Mouse (Mus musculus) liver, adult 2 months (tissue): ENCODE results near the gene Padi6. TPM values are rescaled to one million over a fixed set of nuclear protein-coding genes. Genes with fewer than 3 reads are reported as not detected.

Experiments
- DNase-seq: peaks from one replicate; pipeline ENCODE4 v3.0.0-alpha.2; 2011; ENCODE audit warnings: low read depth, low spot score; ENCODE audit errors: extremely low read depth
- H3K27ac ChIP-seq: fragments of 200-500 bp; replicated peaks from 2 replicates; pipeline ENCODE4 v1.5.1; 2012; ENCODE audit warnings: low read depth, mild to moderate bottlenecking, control low read depth, inconsistent platforms, low read length; ENCODE audit not compliant: insufficient read depth
- H3K27me3 ChIP-seq: fragments of 200-500 bp; 2 replicates; pipeline ENCODE4 v1.6.1; 2012; ENCODE audit warnings: mild to moderate bottlenecking, moderate library complexity, low read length, inconsistent platforms; ENCODE audit not compliant: control insufficient read depth, insufficient read depth
- H3K36me3 ChIP-seq: fragments of 200-500 bp; 2 replicates; pipeline ENCODE4 v1.6.1; 2012; ENCODE audit warnings: low read length, inconsistent platforms; ENCODE audit not compliant: control insufficient read depth, insufficient read depth
- H3K4me1 ChIP-seq: fragments of 200-500 bp; 2 replicates; pipeline ENCODE4 v1.6.1; 2011; ENCODE audit warnings: low read length; ENCODE audit not compliant: control insufficient read depth, insufficient read depth
- H3K4me3 ChIP-seq: fragments of 200-500 bp; 2 replicates; pipeline ENCODE4 v1.5.1; 2011; ENCODE audit warnings: low read depth, mild to moderate bottlenecking, control low read depth, low read length, moderate library complexity; ENCODE audit not compliant: insufficient read depth
- H3K79me2 ChIP-seq: fragments of 200-500 bp; 2 replicates; pipeline ENCODE4 v1.6.1; 2012; ENCODE audit warnings: inconsistent platforms, mild to moderate bottlenecking, low read length, moderate library complexity; ENCODE audit not compliant: control insufficient read depth, insufficient read depth
- H3K9ac ChIP-seq: fragments of 200-500 bp; 2 replicates; pipeline ENCODE4 v1.6.1; 2012; ENCODE audit warnings: low read depth, mild to moderate bottlenecking, control low read depth, inconsistent platforms, low read length
- CTCF ChIP-seq: fragments of 200-500 bp; IDR thresholded peaks from 2 replicates; pipeline ENCODE4 v1.5.1; 2011; ENCODE audit warnings: low read depth, low read length, control low read depth
- POLR2A ChIP-seq: fragments of 200-500 bp; IDR thresholded peaks from 2 replicates; pipeline ENCODE4 v1.6.1; 2011; ENCODE audit warnings: low read length, control low read depth; ENCODE audit not compliant: insufficient read depth; ENCODE audit errors: extremely low read depth
- WGBS: fragments of 180-500 bp; shearing (Covaris S2); methylation state at CpG from one replicate; pipeline ENCODE4 v1.1.7; 2018; 5-methylcytosine and 5-hydroxymethylcytosine counted together
- polyA plus RNA-seq: library from polyadenylated mRNA; depleted of rRNA; stranded (reverse); fragments of >200 nt; gene quantifications from 2 replicates; pipeline ENCODE4 v1.2.3, GENCODE M21; 2012
- total RNA-seq: library from RNA; depleted of rRNA; stranded (reverse); fragments of >200 nt; gene quantifications from 2 replicates; pipeline ENCODE4 v1.2.3, GENCODE M21; 2014

Gene Padi6
- total and polyA plus RNA-seq, 2 experiments, result not detected

DNA sequence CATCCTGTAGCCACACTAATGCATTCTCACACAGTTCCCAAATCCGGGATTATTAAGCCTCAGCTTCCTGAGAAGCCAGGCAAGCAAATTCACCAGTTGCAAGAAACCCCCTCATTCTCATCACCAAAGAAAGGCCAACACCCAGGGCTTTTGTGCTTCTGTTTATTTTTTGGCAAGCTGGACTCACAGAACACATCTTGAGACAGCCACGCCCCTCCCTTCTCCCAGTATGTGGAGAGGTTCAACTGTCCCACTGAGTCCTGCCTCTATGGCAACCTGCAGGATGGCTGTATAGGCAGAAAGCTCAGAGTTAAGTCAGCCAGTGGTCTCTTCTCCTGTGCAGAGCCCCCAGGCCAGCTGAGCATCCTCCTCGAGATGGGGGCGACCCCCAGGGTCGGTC, 42.8 kb upstream of the Padi6 start:
- Histone ChIP-seq H3K27ac (no peak overlapping the region), H3K36me3 (no peaks in the 10 kb centered on the region), H3K4me1 (no peaks in the 10 kb centered on the region), H3K79me2 (no peaks in the 10 kb centered on the region), H3K4me3 (no peak overlapping the region), H3K27me3 (no peaks in the 10 kb centered on the region), H3K9ac (no peak overlapping the region)
- WGBS, result 90% methylated on average over 5 of the region's 5 CpGs
- TF ChIP-seq POLR2A (no peak), CTCF (no peak)
- no peak for DNase-seq

DNA sequence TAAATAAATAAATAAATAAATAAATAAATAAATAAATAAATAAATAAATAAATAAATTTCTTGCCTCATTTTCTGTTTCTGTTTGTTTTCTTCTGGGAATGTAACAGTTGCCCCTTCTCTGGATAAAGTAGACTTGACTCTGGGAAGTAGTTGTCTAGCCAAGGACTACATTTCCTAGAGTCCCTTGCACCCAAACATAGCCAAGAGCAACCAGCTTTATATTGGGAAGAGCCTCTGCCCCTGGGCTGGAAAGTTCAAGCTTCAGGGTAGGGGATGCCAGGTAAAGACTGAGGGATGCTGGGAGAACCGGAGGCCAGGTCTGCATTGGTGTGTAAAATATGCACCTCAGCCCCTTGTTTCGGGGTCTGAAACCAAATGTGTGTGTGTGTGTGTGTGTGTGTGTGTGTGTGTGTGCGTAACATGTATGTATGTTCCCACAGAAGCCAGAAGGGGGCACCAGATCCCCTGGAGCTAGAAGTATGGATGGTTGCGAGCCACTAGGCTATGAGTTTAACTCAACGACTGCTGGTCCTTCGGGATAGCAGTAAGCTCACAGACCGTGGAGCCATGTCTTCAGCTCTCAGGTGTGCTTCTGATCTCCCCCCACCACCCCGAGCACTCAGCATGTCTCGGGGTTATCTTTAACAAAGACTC, 42.0 kb upstream of the Padi6 start:
- no peaks in the 10 kb centered on the region for H3K36me3 ChIP-seq

DNA sequence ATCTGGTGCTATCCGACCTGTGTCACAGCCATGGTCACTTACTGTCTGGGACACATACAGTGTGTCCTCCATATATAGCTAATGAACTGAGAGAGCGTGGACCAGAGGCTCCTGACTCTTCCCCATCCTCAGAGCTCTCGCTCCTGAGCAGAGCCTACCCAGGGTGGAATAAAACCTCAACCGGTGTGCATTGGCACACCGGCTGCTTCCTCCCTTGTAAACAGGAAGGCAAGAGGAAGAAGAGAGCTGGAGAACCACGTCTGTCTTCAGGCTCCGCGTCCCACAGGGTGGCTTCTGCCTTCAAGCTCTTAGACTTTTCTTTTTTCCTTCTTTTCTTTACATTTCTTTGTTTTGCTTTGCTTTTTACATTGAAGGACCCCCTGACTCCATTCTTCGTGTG, 40.4 kb upstream of the Padi6 start:
- H3K27ac ChIP-seq, result no peak overlapping the region
- no peak overlapping the region for H3K9ac ChIP-seq
- no peaks in the 10 kb centered on the region for H3K79me2 ChIP-seq
- no peaks in the 10 kb centered on the region for H3K36me3 ChIP-seq
- WGBS, result 86% methylated on average over 9 of the region's 9 CpGs
- no peak for TF ChIP-seq CTCF
- no peak for TF ChIP-seq POLR2A
- H3K27me3 ChIP-seq, result no peaks in the 10 kb centered on the region
- no peaks in the 10 kb centered on the region for H3K4me1 ChIP-seq
- no peak overlapping the region for H3K4me3 ChIP-seq
- DNase-seq, result no peak

More for the DNA sequence above, 42.0 kb upstream of the Padi6 start:
- no peak for DNase-seq
- Histone ChIP-seq H3K79me2 (no peaks in the 10 kb centered on the region), H3K9ac (no peak overlapping the region), H3K27me3 (no peaks in the 10 kb centered on the region), H3K27ac (no peak overlapping the region), H3K4me1 (no peaks in the 10 kb centered on the region), H3K4me3 (no peak overlapping the region)
- no peak for TF ChIP-seq POLR2A
- TF ChIP-seq CTCF, result no peak
- 94% methylated on average over 9 of the region's 9 CpGs for WGBS

DNA sequence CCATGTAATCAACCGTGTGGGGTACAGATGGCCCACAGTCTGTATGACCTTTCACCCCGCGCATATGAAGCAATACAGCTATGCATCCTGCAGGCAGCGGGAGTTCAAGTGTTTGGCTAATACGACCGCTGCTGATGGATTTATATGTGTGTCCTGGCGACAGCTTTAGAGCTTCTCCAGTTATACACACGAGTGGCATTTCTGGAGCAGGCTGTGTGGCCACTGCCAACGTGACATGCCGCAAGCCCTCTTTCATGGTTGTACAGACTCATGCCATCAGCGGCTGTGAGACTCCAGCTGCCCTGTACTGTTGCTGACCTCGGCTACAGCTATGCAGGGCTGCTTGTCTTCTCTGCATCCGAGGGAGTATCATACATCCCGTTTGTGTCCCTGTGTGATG, 38.1 kb upstream of the Padi6 start:
- Histone ChIP-seq H3K4me1 (no peaks in the 10 kb centered on the region), H3K27ac (no peak overlapping the region), H3K9ac (no peak overlapping the region), H3K4me3 (no peak overlapping the region), H3K27me3 (no peaks in the 10 kb centered on the region), H3K36me3 (no peaks in the 10 kb centered on the region), H3K79me2 (no peaks in the 10 kb centered on the region)
- 60% methylated on average over 14 of the region's 14 CpGs for WGBS
- no peak for DNase-seq
- no peak for TF ChIP-seq CTCF
- no peak for TF ChIP-seq POLR2A

DNA sequence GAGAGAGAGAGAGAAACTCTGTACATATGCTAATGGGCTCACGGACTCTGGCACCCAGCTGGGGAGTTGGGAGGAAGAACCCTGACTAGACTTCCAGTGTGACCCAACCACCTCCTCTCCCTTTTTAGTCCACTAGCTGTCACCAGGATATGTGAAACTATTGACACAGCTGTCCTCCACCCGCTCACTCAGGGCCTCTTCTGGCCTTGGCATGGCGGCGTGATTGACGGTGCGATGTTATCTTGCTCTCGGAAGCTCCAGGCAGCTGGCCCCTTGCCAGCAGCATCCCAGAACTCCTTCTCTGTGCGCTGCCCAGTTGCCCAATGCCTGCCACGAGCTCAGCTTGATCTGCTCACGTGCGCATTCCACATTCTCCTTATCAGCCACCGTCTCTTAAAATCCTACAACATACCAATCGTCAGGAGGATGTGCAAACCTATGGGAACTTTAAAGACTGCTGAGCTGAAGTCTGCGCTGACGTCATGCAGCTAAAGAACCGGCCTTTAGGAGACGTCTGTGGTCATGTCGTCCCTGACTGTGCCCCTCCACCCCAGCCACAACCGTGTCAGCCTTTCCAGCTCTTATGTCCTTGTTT, 37.5 kb upstream of the Padi6 start:
- Histone ChIP-seq H3K9ac (no peak overlapping the region), H3K79me2 (no peaks in the 10 kb centered on the region), H3K36me3 (no peaks in the 10 kb centered on the region), H3K4me1 (no peaks in the 10 kb centered on the region), H3K4me3 (no peak overlapping the region), H3K27me3 (no peaks in the 10 kb centered on the region), H3K27ac (no peak overlapping the region)
- 10% methylated on average over 19 of the region's 19 CpGs for WGBS
- peak; percentile 6 for DNase-seq
- no peak for TF ChIP-seq CTCF

DNA sequence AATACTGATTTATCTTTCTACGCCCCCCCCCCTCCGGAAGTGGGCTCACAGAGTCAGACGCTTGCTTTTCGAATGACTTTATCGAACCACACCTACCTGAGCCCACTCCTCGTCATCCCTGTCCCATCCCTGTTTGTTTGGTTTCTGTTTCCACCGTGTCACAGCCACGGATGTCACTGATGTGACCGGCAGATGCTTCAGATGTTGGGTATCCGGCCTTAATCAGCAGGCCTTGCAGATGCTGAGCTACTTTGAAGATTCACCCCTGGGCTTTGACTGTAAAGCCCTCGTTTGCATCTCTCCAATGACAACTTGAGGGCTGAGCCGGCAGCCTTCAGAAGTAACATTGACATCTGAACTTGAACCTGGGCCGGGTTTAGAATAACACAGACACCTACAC, 34.2 kb upstream of the Padi6 start:
- DNase-seq, result no peak
- no peak overlapping the region for H3K9ac ChIP-seq
- H3K27ac ChIP-seq, result no peak overlapping the region
- no peaks in the 10 kb centered on the region for H3K79me2 ChIP-seq
- TF ChIP-seq CTCF, result no peak
- TF ChIP-seq POLR2A, result no peak
- H3K4me1 ChIP-seq, result no peaks in the 10 kb centered on the region
- H3K36me3 ChIP-seq, result no peaks in the 10 kb centered on the region
- 77% methylated on average over 13 of the region's 13 CpGs for WGBS
- no peak overlapping the region for H3K4me3 ChIP-seq
- no peaks in the 10 kb centered on the region for H3K27me3 ChIP-seq
